Mouse (Mus musculus): ENCODE measurements at regions not wholly inside any gene's neighbourhood (a gene's known extent, or its start where the extent isn't known, plus 50 kb on each side); places are given as distances from the start of the nearest gene placed in this dataset.

DNA sequence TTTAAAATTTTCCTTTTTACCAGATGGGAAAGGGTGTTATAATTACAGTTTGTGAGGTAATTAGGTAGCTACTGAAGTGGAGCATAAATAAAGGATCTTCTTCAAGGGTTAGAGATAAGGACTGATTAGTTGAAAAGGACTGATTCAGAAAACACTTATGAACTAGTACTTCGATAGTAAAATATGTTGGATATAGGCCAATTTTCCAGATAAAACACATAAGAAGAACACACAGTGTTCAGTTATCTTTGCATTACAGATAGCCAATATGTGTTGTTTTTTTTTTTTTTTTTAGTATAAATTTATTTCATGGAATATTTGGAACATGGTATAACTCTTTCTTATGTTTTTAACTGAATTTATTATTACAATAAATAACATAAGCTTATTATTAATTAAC lies 438.0 kb upstream of the St8sia4 start:
- TF ChIP-seq CTCF (IDR thresholded peaks at IDR 0.05; ENCODE audit: borderline replicate concordance, insufficient read depth, low read depth, low read length) (no peak), POLR2A (IDR thresholded peaks at IDR 0.05; ENCODE audit: borderline replicate concordance, insufficient read depth, low read length) (no peak)
